Mouse (Mus musculus) layer of hippocampus, adult 2 months (tissue): ENCODE measurements at regions not wholly inside any gene's neighbourhood (a gene's known extent, or its start where the extent isn't known, plus 50 kb on each side); places are given as distances from the start of the nearest gene placed in this dataset.
A peak's percentile ranks its signal among the peaks of the same experiment; 100 is the strongest.

Experiments
- DNase-seq, 2 experiments: peaks; one replicate each; pipeline ENCODE4 v3.0.0; 2022; ENCODE audit warnings: low spot score in 2 of 2
- H3K27ac ChIP-seq: fragments of 200-600 bp; 2 replicates; pipeline ENCODE4 v1.8.1; 2022
- H3K4me3 ChIP-seq: fragments of 200-600 bp; 2 replicates; pipeline ENCODE4 v1.8.1; 2022; ENCODE audit warnings: mild to moderate bottlenecking
- CTCF ChIP-seq: fragments of 200-600 bp; conservative IDR thresholded peaks from 2 replicates; pipeline ENCODE4 v1.8.1; 2022; ENCODE audit warnings: antibody characterized with exemption, mild to moderate bottlenecking, moderate library complexity

DNA sequence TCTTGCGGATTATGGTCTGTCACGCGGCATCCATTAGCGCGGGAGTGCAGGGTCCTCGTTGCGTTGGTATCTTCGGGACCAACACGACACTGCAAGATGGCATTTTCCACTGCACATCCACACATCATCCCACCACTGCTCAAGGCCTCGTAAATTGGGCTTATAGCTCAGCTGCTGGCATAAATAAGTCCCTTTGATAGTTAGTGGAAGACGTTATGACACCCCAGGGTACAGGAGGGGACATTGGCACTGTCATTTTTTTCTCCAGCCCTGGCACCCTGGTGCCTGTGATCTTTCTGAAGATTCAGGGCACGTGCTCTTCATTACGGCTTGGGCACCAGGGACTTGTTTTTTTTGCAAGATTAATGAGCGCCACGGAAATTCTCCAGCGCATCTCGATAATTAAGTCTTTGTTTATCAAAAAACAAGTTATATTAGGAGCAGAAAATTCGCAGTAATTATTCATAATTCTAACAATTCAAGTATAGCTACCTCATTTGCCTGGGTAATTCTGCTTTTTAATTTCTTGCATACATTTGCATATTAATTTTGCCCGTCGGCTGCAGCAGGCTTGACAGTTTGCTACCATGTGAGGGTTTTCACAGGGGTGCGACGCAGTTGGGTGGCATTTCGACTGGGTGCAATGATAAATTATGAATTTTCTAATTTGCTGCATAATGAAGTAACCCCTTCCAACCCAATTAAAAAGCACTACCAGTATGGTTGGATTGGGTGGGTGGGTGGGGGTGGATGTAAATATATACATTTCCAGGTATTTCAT is 119.1 kb downstream of the Vrk1 start:
- H3K27ac ChIP-seq: no peak overlapping the region
- DNase-seq: no peak
- no peak for TF ChIP-seq CTCF
- H3K4me3 ChIP-seq: no peak overlapping the region

- peak in 1 of 2 experiments; percentile 21 for DNase-seq
- Histone ChIP-seq H3K4me3 (no peak overlapping the region), H3K27ac (peak overlapping the region; percentile 77)
- peak; percentile 57 for TF ChIP-seq CTCF
Measured at GRCm38 (mm10) chr12:106130071-106130676, 120.1 kb downstream of the Vrk1 start.

- DNase-seq: no peak
- Histone ChIP-seq H3K4me3 (no peak overlapping the region), H3K27ac (no peak overlapping the region)
- TF ChIP-seq CTCF: peak; percentile 34
Measured at GRCm38 (mm10) chr12:106132715-106133114, 122.7 kb downstream of the Vrk1 start.

GRCm38 (mm10) chr12:106138466-106138865 is 128.4 kb downstream of the Vrk1 start:
- Histone ChIP-seq H3K27ac (no peak overlapping the region), H3K4me3 (no peak overlapping the region)
- no peak for DNase-seq
- TF ChIP-seq CTCF: no peak

GRCm38 (mm10) chr12:106139491-106139890 is 129.5 kb downstream of the Vrk1 start:
- DNase-seq: no peak
- TF ChIP-seq CTCF: no peak
- Histone ChIP-seq H3K4me3 (no peak overlapping the region), H3K27ac (no peak overlapping the region)

GRCm38 (mm10) chr12:106139927-106140326 is 129.9 kb downstream of the Vrk1 start:
- TF ChIP-seq CTCF: no peak
- no peak overlapping the region for H3K27ac ChIP-seq
- DNase-seq: no peak
- H3K4me3 ChIP-seq: no peak overlapping the region

- no peak overlapping the region for H3K27ac ChIP-seq
- DNase-seq: no peak
- TF ChIP-seq CTCF: no peak
- H3K4me3 ChIP-seq: no peak overlapping the region
Measured at GRCm38 (mm10) chr12:106140671-106141070, 130.6 kb downstream of the Vrk1 start.

DNA sequence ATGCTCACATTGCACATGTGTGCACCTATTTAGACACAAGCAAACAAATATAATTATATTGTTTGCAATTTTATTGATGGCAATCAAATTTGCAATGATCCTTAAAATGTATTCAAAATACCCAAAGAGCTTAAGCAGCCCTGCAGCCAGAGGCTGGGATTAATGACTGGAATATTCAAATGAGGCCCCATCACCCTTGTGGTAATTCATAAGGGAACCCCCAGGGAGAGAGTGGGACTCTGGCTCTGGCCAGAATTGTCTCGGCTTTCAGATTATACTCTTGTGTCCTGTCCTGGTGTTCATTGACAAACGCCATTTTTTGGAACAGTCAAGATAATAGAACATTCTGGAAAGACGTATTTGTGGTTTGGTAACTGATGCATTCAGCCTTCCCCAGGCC is 133.5 kb downstream of the Vrk1 start:
- Histone ChIP-seq H3K4me3 (no peak overlapping the region), H3K27ac (no peak overlapping the region)
- TF ChIP-seq CTCF: no peak
- DNase-seq: no peak

DNA sequence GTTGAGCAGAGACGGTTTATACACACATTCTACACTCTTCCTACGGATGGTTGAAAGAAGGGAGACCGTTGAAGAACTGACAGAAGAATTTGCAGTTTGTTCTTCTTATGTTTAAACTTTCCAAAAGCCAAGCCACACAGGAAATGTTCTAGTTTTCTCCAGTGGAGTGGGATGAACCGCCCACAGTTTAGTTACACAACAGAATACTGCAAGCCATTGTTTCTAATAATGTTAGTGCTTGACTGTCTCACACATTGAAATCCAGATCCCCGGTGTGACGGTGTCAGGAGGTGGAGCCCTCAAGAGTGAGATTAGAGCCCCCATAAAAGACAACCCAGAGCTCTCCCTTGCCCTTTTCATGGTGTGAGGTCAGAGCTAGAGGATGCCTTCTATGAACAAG is 146.8 kb downstream of the Vrk1 start:
- H3K27ac ChIP-seq: peak overlapping the region; percentile 78
- no peak overlapping the region for H3K4me3 ChIP-seq
- peak in 1 of 2 experiments; percentile 15 for DNase-seq
- no peak for TF ChIP-seq CTCF

DNA sequence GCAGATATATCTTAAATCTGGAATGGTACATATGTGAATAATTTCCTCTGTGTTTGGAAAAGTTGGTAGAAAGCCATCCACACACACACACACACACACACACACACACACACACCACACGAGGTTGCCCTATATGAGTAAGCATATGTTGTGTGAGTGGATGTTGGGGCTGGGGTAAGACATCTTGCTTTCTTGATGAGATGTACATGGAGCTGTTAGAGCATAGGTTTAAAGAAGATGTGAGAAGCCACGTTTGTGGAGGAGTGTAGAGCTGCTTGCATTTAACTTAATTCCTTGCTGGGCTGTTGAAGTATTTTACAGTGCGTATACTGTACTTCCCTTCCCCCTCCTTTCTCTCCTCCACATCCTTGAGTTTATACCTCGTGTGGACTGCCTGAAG is 147.8 kb downstream of the Vrk1 start:
- DNase-seq: no peak
- H3K27ac ChIP-seq: peak overlapping the region; percentile 65
- H3K4me3 ChIP-seq: no peak overlapping the region
- TF ChIP-seq CTCF: no peak

- no peak for TF ChIP-seq CTCF
- H3K4me3 ChIP-seq: no peak overlapping the region
- peak overlapping the region; percentile 65; the same call in 1 of the 2 replicates for H3K27ac ChIP-seq
- peak in 1 of 2 experiments; percentile 19 for DNase-seq
Measured at GRCm38 (mm10) chr12:106158620-106159019, 148.6 kb downstream of the Vrk1 start.

DNA sequence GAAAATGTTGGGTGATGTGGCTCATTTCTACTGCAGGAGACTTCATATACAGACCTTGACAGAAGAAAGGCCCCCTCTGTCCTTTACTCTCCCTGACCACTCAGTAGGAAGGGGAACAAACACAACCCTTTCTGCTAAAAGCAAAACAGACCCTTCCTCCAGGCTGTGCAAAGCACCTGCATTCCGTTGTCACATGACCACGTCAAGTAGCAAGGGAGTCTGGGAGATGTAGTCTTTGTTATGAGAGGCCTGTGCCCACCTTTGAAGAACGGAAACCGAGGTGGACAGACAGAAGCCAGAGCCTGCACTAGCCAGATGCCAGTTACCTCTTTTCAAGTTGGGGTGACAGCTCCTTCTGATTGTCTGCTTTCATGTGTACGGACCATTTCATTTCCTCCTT is 161.3 kb downstream of the Vrk1 start:
- Histone ChIP-seq H3K27ac (no peak overlapping the region), H3K4me3 (no peak overlapping the region)
- DNase-seq: no peak
- TF ChIP-seq CTCF: no peak

- Histone ChIP-seq H3K4me3 (no peak overlapping the region), H3K27ac (no peak overlapping the region)
- no peak for DNase-seq
- TF ChIP-seq CTCF: no peak
Measured at GRCm38 (mm10) chr12:106173211-106173610, 163.2 kb downstream of the Vrk1 start.
